Mouse (Mus musculus): ENCODE measurements around the gene Pacs1.

DNA sequence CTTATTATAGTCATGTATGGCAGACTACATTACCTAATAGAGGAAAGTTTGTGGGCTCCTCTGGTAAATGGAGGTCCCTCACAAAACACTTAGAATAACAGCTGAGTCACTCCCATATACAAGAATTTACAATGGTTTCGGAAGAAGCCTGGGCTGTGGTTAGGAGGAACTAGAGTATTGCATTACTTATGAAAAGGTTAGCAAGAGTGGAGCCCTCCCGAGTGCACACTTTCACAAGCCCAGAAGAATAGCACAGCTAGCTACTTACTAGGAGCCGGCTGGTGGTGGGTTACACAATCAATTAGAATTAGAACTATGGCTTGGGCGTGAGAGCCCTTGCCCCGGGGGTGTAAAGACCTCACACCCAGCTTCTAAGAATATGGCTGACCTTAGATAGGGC is 94.3 kb downstream of the Pacs1 start:
- TF ChIP-seq POLR2A (IDR thresholded peaks at IDR 0.05; ENCODE audit: insufficient read depth, low read length) (no peak), EP300 (IDR thresholded peaks at IDR 0.05; ENCODE audit: insufficient read depth, low read depth, low read length) (no peak)

Data from ES-Bruce4 (cell line).